Mouse (Mus musculus): ENCODE data around the gene Epo.

Epo gene

DNA sequence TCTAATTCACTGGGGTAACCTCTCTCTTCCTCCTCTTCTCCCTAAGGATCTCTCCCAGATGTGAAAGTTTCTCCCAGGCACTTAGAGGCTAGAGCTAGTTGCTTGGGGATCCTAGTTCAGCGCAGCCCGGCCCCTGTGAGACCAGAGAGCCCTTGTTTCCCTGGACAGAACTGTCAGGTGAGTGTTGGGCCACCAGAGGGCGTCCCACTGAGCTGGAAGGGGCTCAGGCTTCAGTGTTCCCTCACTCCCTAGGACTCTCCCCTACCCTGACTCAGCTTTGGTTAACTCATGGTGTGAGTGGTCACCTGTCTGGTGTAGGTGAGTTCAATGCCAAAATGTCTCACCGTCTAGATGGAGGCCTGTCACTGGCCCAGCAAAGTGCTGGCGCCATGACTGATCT, 14.6 kb downstream of the Epo start, which contains the start of gene Gigyf1:
Gigyf1 (plus strand) TSS at position 113 of the 400 bp plus-strand sequence.
- peak; percentile 39 for DNase-seq

DNA sequence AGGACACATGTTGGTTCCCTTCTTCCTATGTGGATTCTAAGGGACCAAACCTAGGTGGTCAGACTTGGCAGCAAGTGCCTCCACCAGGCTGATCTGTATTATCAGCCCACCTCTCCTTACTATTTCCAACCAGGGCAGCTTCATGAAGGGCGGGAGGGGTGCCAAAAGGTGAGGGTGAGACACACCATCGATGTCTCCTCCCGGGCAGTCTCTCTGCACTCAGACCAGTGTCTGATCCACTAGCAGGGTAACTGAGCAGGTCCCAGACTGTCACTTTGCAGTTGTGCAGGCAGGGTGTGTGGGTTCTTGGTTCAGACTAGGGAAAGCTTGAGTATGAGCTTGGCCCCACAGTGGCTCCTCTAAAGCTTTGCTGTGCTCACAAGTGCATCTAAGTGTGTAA, 18.2 kb downstream of the Epo start:
- DNase-seq: no peak

DNA sequence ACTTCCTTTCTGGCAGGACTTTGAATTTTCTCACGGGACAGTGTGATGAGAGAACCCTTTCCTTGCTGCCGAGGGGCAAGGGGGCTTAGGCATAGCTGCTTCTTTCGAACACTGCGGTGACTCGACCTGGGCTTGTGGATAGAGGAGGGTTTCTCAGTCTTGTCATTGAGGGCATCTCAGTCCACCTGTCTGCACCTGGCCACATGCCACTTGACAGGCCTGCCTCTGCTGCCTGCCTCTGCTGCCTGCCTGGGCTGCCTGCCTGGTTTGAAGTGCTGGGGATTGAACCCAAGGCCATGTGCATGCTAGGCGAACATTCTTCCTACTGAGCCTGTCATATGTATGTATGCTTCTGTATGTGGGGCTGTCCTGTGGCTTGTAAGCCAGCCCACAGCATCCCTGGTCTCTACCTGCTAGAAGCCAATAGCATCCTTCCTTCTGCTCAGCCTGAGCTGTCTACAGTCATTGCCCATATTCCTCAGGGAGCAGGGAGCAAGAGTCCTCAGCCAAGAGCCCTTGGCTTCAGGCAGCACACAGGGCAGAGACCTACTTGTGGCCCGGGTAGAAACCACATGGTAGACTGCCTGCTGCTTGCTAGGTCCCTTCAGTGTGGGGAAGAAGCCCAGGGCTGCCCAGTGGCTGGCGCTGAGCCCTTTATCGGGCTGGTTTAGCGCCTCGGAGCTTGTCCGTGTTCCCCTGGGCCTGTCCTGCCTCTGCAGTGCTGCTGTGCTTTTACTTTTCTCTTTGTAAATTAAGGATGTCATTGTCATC, 18.9 kb downstream of the Epo start:
- no peak for DNase-seq

DNA sequence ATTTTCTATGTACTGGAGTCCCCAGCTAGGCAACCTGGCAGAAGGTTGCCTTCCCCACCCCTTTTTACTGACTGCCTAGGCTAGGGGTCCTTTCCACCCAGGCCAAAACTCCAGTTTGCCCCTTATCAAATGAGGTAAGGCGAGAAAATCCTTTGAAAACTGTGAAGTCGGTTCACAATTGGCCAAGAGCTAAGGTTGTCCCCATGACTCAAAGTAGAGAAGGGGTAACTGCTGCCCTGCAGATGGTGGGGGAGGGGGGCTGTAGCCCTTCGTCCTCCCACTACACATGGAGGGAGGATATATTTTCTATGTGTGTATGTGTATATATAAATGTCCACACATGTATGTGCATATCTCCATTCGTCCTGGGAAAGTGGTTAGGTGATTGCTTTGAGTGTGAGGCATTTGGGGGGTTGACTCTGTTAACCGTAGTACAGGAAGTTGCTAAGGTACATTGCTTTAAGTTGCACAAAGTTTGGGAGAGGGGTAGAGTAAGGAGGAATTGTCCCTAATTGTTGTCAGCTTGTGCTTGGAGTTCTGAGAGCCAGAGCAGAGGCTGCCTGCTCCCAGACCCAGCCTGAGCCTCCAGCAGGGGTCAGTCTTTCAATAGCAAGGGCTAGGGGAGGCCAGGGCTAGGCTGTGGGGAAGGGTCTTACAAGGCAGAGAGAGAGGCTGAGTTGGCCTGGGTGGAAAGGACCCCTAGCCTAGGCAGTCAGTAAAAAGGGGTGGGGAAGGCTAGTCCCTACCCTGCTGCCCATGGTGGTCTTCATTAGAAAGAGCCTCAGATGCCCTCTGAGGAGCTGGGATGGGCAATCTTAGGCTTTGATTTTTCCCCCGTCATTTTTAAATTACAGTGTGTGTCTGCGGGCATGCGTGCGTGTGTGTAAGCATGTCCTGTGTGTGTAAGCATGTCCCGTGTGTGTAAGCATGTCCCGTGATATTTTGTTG, 19.9 kb downstream of the Epo start:
- peak; percentile 47 for DNase-seq

DNA sequence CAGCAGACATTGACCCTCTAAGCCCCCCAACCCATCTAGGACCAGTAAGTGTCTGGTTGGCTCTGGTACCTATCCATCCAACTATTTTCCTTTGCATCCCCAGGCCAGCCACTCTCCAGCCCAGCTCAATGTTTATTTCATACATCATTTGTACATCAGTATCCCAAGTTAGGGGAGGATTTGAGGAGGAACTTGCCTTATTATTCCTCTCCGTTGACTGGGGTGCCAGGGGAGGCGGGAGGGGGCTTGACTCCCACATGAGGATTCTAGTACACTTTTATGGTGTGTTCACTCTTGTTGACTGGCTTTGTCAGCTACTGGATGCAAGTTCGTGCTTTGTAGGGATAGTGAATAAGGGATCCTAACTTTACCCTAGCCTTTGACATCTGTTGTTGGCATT, 21.3 kb downstream of the Epo start:
- DNase-seq: no peak

DNA sequence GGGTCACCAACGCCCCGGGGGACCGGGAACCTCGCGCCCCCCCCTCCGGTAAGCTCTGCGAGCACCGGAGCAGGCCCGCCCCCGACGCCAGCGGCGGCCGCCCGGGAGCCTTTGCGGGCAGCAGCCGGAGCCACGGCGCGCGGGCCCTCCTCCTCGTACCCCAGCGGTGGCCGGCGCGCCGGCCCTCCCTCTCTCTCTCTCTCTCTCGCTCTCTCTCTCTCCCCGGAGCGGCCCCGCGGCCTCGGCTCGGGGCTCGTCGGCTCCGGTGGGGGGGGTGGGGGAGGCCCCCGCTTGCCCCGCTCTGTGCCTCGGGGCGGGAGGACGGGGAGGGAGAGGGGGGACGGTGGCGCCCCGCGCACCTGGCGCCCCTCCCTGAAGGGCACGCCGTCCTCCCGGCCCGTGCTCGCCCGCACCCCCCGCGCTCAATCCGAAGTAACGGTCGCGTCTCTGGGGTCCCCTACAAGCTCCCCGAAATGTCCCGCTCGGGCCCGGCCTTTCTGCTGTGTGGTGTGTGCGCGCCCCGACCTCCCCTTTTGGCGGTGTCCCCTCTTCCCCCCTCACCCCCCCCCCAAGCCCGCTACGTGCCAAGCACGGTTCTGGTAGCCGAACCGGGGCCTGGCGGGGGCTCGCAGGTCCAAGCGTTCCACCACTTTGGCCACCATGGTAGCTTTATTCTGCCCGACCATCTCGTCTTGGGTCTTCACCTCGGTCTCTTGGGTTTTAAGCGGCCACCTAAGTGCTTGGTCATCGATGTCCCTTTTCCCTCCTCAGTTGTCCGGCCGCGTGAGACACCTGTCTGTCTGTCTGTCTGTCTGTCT, 22.3 kb downstream of the Epo start:
- DNase-seq: no peak

DNA sequence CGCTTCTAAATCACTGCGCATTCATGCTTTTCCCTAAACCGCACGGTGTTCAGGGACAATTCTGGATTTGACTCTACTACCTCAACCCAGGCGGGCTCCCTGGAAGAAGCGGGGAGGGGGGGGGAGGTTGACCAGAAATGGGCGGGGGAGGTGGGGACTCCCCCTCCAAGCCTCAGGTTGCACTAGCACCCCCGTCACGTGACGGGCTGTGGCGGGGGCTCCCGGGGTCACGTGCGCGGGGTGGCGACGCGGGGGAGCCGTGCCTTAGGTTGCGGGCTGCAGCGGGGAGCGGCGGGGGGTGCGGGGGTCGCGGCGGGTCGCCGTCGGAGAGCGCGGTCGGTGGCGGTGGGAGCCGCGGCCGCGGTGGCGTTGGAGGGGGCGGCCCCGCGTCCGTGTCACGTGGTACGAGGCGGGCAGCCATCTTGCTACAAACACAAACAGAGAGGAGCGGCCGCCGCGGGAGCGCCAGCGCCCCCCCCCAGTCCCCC, 23.0 kb downstream of the Epo start:
- peak; percentile 84 for DNase-seq

DNA sequence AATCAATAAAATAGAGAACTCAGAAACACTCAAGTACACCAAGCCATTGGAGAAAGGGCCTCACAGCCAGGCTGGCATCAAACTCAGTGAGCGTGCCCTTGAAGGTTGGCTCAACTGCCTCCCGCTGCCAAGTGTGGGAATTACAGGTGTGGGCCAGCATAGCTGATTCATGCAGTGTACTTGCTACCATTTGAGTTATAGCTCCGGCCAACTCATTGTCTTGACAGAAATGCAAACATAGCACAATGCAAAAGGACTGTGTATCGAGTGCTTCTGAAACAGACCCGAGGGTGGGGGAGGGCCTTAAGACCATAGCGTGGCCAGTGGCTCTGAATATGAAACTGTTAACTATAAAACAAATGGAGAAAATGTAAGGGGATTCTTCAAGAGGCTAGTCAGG, 29.0 kb downstream of the Epo start:
- DNase-seq: peak; percentile 64

DNA sequence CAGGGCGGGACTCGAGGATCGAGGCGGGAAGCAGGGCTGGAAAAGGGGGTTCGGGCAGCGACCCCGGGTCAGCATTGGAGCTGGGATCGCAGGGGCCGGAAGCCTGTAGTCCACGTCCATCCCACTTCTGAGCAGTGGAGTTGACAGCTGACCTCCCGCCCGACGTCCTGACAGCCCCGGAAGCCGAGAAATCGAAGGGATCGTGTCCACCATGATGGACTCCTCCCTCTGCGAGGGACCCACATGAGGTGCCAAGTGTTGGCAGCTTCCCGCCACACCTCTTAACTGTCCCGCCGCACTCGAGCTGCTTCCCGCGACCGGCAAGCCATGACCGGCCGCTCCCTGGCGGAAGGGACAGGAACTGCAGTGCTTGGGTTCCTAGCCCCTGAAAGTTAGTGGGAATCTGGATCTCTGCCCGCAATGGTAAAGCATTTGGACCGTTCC, 30.4 kb downstream of the Epo start:
- DNase-seq: peak; percentile 91

DNA sequence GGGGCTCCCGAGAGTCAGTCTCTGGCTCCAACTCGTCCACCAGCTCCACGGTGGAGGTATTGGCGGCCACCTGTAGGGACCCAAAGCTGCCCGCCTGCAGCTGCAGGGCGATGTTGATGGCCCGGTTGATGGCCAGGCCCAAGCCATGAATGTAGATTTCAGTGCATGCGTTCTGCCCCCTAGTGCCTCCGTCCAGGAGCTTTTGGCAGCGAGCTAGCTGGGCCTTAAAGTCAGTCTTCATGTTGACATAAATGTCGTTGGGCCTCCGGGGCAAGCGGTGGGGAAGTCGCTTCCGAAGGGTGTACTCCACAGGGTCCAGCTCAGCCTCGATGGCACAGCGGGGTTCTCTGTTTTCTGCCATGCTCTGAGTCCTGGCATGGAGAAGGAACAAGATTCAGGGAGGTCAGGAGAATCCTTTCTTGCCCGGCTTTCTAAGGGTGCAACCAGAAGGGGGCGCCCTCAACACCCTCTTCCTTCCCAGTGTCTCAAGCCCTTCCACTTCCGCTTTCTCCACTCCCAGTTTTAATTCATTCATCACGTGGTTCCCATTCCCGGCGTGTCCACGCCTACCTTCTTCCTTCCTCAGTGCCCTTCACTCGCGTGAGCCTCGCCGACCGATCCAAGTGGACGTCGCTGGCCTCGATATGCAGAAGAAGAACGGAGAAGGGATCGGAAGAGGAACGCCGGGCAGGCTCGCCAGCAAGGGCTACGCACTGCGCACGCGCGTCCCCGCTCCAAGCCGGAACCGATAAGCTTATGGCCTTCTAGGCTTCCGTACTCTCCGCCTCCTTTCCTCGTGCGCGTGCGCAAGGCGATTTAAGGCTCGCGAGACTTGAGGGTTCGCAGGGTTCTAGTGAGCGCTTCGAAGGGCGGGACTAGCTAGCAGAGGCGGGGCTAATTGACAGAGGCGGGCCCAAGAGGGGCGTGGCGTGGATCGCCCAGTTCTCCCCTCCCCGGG, 31.1 kb downstream of the Epo start, which contains the start of gene Pop7:
Pop7 (minus strand) TSS at position 810 of the 958 bp plus-strand sequence.
- DNase-seq: peak; percentile 100

DNA sequence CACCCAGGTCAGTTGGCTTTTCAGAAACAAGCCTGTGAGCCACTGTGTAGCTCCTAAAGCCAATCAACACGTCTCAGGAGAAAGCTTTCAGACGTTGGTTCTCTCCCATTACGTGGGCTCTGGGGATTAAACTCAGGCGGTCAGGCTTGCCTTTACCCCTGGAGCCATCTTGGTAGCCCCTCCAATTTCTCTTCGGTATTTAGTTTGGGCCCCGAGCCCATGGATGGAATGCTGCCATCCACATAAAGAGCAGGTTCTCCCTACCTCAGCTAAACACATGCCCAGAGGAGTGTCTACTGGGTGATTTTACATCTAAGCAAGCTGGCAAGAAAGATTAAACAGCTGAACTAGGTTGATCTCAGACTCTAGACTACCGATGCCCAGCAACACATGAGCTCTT, 32.9 kb downstream of the Epo start:
- DNase-seq: no peak

DNA sequence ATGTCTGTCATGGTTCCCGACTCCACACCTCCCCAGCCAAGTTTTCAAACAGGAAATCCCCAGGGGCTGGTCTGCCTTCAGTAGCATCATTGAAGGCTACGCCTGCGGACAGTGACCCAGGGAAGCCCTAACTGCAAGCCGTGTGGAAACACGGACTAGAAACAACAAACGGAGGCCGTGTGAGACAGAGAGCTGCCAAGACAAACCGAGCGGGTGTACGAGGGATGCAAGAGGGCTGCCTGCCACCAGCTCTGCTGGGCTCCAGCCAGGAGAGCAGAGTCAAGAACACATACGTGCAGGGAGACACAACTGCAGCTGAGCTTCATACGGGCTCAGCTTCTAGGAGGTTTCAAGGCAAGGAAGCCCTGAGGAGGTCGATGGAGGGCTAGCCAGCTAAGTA, 39.2 kb downstream of the Epo start:
- DNase-seq: no peak

DNA sequence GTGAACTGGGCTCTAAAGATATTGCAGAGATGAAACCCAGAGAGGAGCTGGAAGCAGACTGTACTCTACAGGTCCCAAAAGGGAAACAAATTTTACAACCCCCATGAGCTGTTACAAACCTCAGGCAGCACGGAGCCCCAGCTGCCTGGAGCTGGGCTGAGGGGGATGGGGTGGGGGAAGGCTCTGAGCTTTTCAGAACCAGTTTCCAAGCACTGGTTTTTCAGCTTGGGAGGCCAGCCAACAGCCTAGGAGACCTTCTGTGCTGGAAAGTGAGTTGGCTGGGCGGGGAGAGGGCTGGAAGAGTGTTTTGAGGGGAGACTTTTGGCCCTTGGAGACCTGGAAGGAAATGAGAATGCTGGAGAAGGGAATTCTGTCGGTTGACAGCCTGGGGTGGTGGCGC, 41.5 kb downstream of the Epo start:
- DNase-seq: no peak

DNA sequence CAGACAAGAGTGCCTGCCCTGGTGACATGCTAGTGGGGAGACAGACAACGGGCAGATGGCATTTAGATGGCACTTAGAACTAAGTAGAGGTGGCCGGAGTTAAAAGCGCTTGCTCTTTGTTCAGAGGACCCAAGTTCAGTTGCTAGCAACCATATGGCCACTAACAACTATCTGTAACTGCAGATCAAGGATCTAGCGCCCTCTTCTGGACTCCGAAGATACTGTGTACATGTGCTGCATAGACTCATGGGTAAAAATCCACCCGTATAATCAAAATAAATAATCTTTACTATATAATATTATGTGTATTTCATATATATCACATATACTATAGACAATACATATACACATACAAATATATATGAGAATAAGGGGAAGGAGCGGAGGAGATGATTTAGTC, 45.4 kb downstream of the Epo start:
- DNase-seq: peak; percentile 21

DNA sequence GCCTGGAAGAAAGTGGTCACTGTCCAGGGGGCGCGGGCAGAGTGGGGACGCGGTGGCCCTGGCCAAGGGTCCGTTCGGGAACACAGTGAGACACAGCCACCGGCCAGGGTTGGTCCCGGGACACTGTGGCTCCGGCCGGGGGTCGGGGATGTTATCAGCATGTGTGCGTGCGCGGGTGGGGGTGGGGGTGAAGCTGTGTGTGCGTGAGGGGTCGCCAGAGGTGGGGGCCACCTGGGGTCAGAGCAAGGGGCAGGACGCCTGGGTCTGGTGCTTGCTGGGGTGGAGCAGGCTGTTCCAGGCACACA, 47.2 kb downstream of the Epo start:
- DNase-seq: no peak

DNA sequence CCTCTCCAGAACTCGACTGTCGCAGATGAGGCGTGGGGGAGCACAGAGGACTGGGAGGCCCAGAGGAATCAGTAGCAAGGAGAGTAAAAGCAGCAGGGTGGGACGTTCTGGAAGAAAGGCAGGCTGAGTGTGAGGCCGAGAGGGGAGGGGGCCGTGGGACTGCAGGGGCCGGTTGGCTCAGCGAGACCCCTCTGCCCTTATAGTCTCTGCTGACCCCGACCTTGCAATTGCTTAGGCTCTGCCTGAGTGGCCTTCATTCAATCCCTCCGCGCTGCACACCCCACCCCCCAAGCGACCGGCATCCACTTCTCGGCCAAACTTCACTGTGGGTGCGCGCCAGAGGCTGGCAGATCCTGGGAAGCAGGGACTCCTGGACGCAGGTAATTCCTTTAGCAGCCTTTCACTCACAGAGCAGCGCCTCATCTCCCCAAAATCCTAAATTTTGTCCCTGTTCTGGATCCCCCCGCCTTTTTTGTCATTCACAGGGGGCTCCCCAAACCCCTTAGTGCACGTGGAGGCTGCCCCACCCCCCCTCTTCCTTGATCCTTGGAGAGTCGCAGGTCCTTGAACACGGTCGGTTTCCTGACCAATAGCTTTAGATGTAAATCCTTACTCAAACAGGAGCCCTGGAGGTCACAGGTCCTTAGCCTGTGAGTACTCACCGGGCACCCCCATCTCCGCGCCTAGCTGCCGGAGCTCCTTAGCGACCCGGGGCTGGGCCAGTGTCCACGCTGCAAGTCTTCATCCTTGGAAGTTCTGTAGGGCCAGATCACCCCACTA, 47.8 kb downstream of the Epo start:
- DNase-seq: no peak

DNA sequence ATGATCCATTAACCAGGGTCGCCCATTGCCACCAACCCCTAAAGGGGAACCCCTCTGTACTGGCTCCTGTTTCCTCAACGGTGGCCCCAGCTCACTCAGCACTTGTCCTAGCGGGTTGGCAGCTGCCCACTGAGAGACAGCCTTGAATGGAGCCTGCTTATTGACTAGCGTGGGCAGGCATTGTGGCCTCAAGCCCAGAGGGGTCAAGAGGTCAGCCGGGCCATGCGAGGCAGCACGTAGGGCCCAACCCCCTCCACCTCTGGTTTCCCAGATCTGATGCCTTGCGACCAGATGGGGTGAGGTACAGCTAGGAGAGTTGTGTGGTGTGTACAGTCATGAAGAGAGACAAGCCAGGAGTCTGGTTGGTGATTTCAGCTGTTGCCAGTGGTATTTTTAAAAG, 51.1 kb downstream of the Epo start:
- no peak for DNase-seq

DNA sequence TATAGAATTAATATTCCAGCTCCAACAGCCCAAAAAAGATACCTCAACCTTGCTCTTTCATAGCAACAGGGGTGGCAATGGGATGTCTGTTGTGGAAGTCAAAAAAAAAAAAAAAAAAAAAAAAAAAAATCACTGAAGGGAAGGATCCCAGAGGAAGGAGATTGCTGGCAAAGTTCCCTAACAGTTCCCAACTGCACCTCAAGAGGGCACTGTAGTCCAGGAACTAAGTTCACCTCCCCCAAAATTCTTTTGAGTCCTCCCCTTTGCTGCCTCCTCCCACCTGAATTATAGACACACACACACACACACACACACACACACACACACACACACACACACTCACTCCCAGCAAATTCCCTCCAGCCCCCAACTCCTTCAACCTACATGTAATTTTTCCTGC, 51.9 kb downstream of the Epo start:
- peak; percentile 92 for DNase-seq

DNA sequence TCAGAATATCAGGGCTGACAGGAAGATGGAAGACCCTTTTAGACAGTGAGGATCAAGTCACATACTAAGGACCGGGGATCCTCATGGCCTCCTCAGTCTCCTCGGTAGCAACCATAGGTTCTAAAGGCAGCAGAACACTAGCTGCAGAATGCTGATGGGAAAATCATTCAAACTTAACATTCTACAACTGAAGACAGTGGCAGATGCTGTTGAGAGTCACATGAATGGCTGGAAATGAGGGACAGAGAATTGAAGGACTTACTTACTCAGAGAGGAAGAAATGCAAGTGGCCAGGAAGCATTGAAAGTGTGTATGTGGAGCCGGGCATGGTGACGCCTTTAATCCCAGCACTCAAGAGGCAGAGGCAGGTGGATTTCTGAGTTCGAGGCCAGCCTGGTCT, 56.1 kb downstream of the Epo start, which contains the start of gene Zan:
Zan (minus strand) TSS at position 101 of the 400 bp plus-strand sequence.
- DNase-seq: no peak

DNA sequence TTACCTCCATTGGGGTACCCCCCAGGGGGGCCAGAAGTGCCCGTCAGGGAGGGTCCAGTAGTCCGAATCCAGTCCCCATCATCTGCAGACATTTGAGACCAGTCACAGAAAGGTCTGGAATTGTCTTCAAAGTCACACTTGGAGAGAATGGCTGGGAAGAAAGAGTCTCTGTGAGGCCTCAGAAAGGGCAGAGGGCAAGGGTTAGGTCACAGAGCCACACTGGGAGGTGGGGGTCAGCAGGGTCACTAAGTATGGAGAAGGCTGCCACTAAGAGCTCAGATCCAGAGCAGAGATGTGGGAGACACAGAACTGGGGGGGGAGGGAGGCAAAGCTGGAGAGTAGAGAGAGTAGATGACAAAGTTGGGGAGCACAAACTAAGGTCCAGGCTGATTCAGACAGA, 58.7 kb downstream of the Epo start:
- no peak for DNase-seq
